Mouse (Mus musculus) liver, embryonic 16.5 days (tissue): ENCODE data around the gene Sult1b1. TPM values are rescaled to one million over a fixed set of nuclear protein-coding genes. Genes with fewer than 3 reads are reported as not detected.
"Not testable (repeated sequence)": the region's sequence is repeated elsewhere in the genome, so short reads cannot be mapped to it uniquely, and the experiment has no call there.

ENCODE experiments used
- ATAC-seq: fragments of 200-750 bp; cut with Nextera tagmentation; 2 replicates; pipeline ENCODE4 v1.8.0; 2017; ENCODE audit warnings: low read depth, mild to moderate bottlenecking, moderate number of reproducible peaks, moderate library complexity
- H3K27ac ChIP-seq: fragments of 300-500 bp; sonication (generic); 2 replicates; pipeline ENCODE4 v1.5.1; 2014; ENCODE audit warnings: mild to moderate bottlenecking, low read length
- H3K27me3 ChIP-seq: fragments of 300-500 bp; sonication (generic); 2 replicates; pipeline ENCODE4 v1.6.1; 2014; ENCODE audit warnings: low read depth, low read length, mixed read lengths; ENCODE audit not compliant: control insufficient read depth, insufficient read depth
- H3K36me3 ChIP-seq: fragments of 300-500 bp; sonication (generic); 2 replicates; pipeline ENCODE4 v1.6.1; 2014; ENCODE audit warnings: mild to moderate bottlenecking; ENCODE audit not compliant: control insufficient read depth, insufficient read depth
- H3K4me1 ChIP-seq: fragments of 300-500 bp; sonication (generic); 2 replicates; pipeline ENCODE4 v1.6.1; 2014; ENCODE audit warnings: low read depth, low read length, mixed read lengths; ENCODE audit not compliant: control insufficient read depth
- H3K4me2 ChIP-seq: fragments of 300-500 bp; sonication (generic); 2 replicates; pipeline ENCODE4 v1.6.1; 2014; ENCODE audit warnings: low read depth, low read length, mixed read lengths
- H3K4me3 ChIP-seq: fragments of 300-500 bp; sonication (generic); 2 replicates; pipeline ENCODE4 v1.5.1; 2014; ENCODE audit warnings: low read depth, mild to moderate bottlenecking, low read length
- H3K9ac ChIP-seq: fragments of 300-500 bp; sonication (generic); 2 replicates; pipeline ENCODE4 v1.6.1; 2014; ENCODE audit warnings: low read depth, low read length
- H3K9me3 ChIP-seq: fragments of 300-500 bp; sonication (generic); replicated peaks from 2 replicates; pipeline ENCODE4 v1.6.1; 2016; ENCODE audit warnings: low read length; ENCODE audit not compliant: control insufficient read depth
- WGBS: fragments of 180-500 bp; shearing (Covaris S2); extraction: QIAGEN DNeasy Blood & Tissue Kit; methylation state at CpG from one replicate; pipeline ENCODE4 v1.1.7; 2014; ENCODE audit not compliant: insufficient replicate concordance; 5-methylcytosine and 5-hydroxymethylcytosine counted together
- polyA plus RNA-seq: library from polyadenylated mRNA; unstranded; fragments of >200 nt; fragmentation: Nextera tagmentation; extraction: Ambion mirVana; gene quantifications from 2 replicates; pipeline ENCODE4 v1.2.1, GENCODE M21; 2015

Sult1b1 gene
- polyA plus RNA-seq, 1 experiment from 2014 or later, result 1.7 TPM

- Histone ChIP-seq H3K4me3 (no peak overlapping the region), H3K36me3 (no peaks in the 10 kb centered on the region), H3K27me3 (no peaks in the 10 kb centered on the region), H3K4me1 (no peaks in the 10 kb centered on the region), H3K27ac (no peak overlapping the region), H3K4me2 (no peak overlapping the region), H3K9me3 (no peaks in the 10 kb centered on the region), H3K9ac (no peak overlapping the region)
- 44% methylated on average over 5 of the region's 5 CpGs for WGBS
- ATAC-seq, result no peak
These were observed 22.1 kb upstream of the Sult1b1 start for GRCm38 (mm10) chr5:87560145-87560544.

- 19% methylated on average over 1 of the region's 1 CpGs for WGBS
- H3K4me3 ChIP-seq, result no peak overlapping the region
- H3K4me2 ChIP-seq, result no peak overlapping the region
- no peak overlapping the region for H3K27ac ChIP-seq
- no peak overlapping the region for H3K9ac ChIP-seq
- ATAC-seq, result no peak
- H3K9me3 ChIP-seq, result no peaks in the 10 kb centered on the region
- no peaks in the 10 kb centered on the region for H3K4me1 ChIP-seq
- no peaks in the 10 kb centered on the region for H3K27me3 ChIP-seq
- H3K36me3 ChIP-seq, result no peaks in the 10 kb centered on the region
These were observed 12.9 kb upstream of the Sult1b1 start for GRCm38 (mm10) chr5:87550935-87551334.

GRCm38 (mm10) chr5:87535994-87536644 lies 1.9 kb downstream of the Sult1b1 start:
- ATAC-seq, result peak; percentile 83
- Histone ChIP-seq H3K27me3 (no peaks in the 10 kb centered on the region), H3K4me2 (no peak overlapping the region), H3K9me3 (no peaks in the 10 kb centered on the region), H3K4me3 (no peak overlapping the region), H3K4me1 (no peaks in the 10 kb centered on the region), H3K36me3 (no peaks in the 10 kb centered on the region), H3K9ac (no peak overlapping the region), H3K27ac (peak overlapping the region; percentile 57)
- WGBS, result 57% methylated on average over 4 of the region's 4 CpGs

- no peaks in the 10 kb centered on the region for H3K36me3 ChIP-seq
- ATAC-seq, result peak; percentile 77
- no peaks in the 10 kb centered on the region for H3K4me1 ChIP-seq
- no peak overlapping the region for H3K9ac ChIP-seq
- H3K27ac ChIP-seq, result no peak overlapping the region
- H3K9me3 ChIP-seq, result no peaks in the 10 kb centered on the region
- no peak overlapping the region for H3K4me2 ChIP-seq
- no peaks in the 10 kb centered on the region for H3K27me3 ChIP-seq
- no peak overlapping the region for H3K4me3 ChIP-seq
- 42% methylated on average over 2 of the region's 2 CpGs for WGBS
These were observed 5.7 kb downstream of the Sult1b1 start for GRCm38 (mm10) chr5:87532288-87532687.

GRCm38 (mm10) chr5:87523561-87523960 lies 14.4 kb downstream of the Sult1b1 start:
- H3K36me3 ChIP-seq, H3K4me2 ChIP-seq, H3K27me3 ChIP-seq, H3K9me3 ChIP-seq, H3K4me3 ChIP-seq, H3K4me1 ChIP-seq, H3K27ac ChIP-seq, H3K9ac ChIP-seq, ATAC-seq: not testable (repeated sequence)
- 54% methylated on average over 2 of the region's 2 CpGs for WGBS

GRCm38 (mm10) chr5:87505776-87506458 lies 32.1 kb downstream of the Sult1b1 start:
- Histone ChIP-seq H3K4me2 (no peak overlapping the region), H3K9me3 (no peaks in the 10 kb centered on the region), H3K36me3 (no peaks in the 10 kb centered on the region), H3K27ac (no peak overlapping the region), H3K27me3 (no peaks in the 10 kb centered on the region), H3K4me3 (no peak overlapping the region), H3K9ac (no peak overlapping the region), H3K4me1 (no peaks in the 10 kb centered on the region)
- WGBS, result 52% methylated on average over 4 of the region's 4 CpGs
- no peak for ATAC-seq

- no peak for ATAC-seq
- Histone ChIP-seq H3K9ac (no peak overlapping the region), H3K4me2 (no peak overlapping the region), H3K9me3 (no peaks in the 10 kb centered on the region), H3K36me3 (no peaks in the 10 kb centered on the region), H3K27ac (no peak overlapping the region), H3K27me3 (no peaks in the 10 kb centered on the region), H3K4me3 (no peak overlapping the region), H3K4me1 (no peaks in the 10 kb centered on the region)
- WGBS, result 60% methylated on average over 1 of the region's 1 CpGs
These were observed 35.3 kb downstream of the Sult1b1 start for GRCm38 (mm10) chr5:87502687-87503086.

GRCm38 (mm10) chr5:87499341-87499740 lies 38.7 kb downstream of the Sult1b1 start:
- Histone ChIP-seq H3K4me3 (no peak overlapping the region), H3K4me2 (no peak overlapping the region), H3K9me3 (no peaks in the 10 kb centered on the region), H3K27me3 (no peaks in the 10 kb centered on the region), H3K9ac (no peak overlapping the region), H3K36me3 (no peaks in the 10 kb centered on the region), H3K4me1 (no peaks in the 10 kb centered on the region), H3K27ac (no peak overlapping the region)
- no peak for ATAC-seq

- H3K4me2 ChIP-seq, result no peak overlapping the region
- H3K27me3 ChIP-seq, result no peaks in the 10 kb centered on the region
- no peak overlapping the region for H3K27ac ChIP-seq
- no peak for ATAC-seq
- no peak overlapping the region for H3K4me3 ChIP-seq
- no peak overlapping the region for H3K9ac ChIP-seq
- no peaks in the 10 kb centered on the region for H3K9me3 ChIP-seq
- no peaks in the 10 kb centered on the region for H3K4me1 ChIP-seq
- H3K36me3 ChIP-seq, result no peaks in the 10 kb centered on the region
These were observed 39.1 kb downstream of the Sult1b1 start for GRCm38 (mm10) chr5:87498936-87499335.
